Mouse (Mus musculus): ENCODE measurements around the gene Snrnp70.
"Not testable (repeated sequence)": the region's sequence is repeated elsewhere in the genome, so short reads cannot be mapped to it uniquely, and the experiment has no call there.

The Snrnp70 gene

GRCm38 (mm10) chr7:45369022-45369745, 26.4 kb downstream of the Snrnp70 start:
- in situ Hi-C loops (cut with MboI; ENCODE audit: low sequenced_read_pairs), result no loop called here

- in situ Hi-C loops (cut with MboI; ENCODE audit: low sequenced_read_pairs), result no loop called here
Observed at GRCm38 (mm10) chr7:45368178-45368577, 27.4 kb downstream of the Snrnp70 start.

GRCm38 (mm10) chr7:45367020-45367880, 28.3 kb downstream of the Snrnp70 start:
- in situ Hi-C loops (cut with MboI; ENCODE audit: low sequenced_read_pairs), result no loop called here

GRCm38 (mm10) chr7:45366652-45367019, 28.9 kb downstream of the Snrnp70 start, which contains the start of gene Ppfia3:
Ppfia3 (minus strand) TSS chr7:45367019.
- in situ Hi-C loops (cut with MboI; ENCODE audit: low sequenced_read_pairs), result no loop called here

- in situ Hi-C loops (cut with MboI; ENCODE audit: low sequenced_read_pairs), result no loop called here
Observed at GRCm38 (mm10) chr7:45365742-45366651, 29.5 kb downstream of the Snrnp70 start.

- in situ Hi-C loops (cut with MboI; ENCODE audit: low sequenced_read_pairs), result no loop called here
Observed at GRCm38 (mm10) chr7:45363983-45364382, 31.6 kb downstream of the Snrnp70 start.

GRCm38 (mm10) chr7:45362801-45363200, 32.7 kb downstream of the Snrnp70 start:
- in situ Hi-C loops (cut with MboI; ENCODE audit: low sequenced_read_pairs), result no loop called here

- in situ Hi-C loops (cut with MboI; ENCODE audit: low sequenced_read_pairs), result no loop called here
Observed at GRCm38 (mm10) chr7:45361243-45361804, 34.2 kb downstream of the Snrnp70 start.

- in situ Hi-C loops (cut with MboI; ENCODE audit: low sequenced_read_pairs), result no loop called here
Observed at GRCm38 (mm10) chr7:45360404-45361125, 35.0 kb downstream of the Snrnp70 start.

- in situ Hi-C loops (cut with MboI; ENCODE audit: low sequenced_read_pairs), result not testable (repeated sequence)
Observed at GRCm38 (mm10) chr7:45359081-45359480, 36.5 kb downstream of the Snrnp70 start.

GRCm38 (mm10) chr7:45356087-45356486, 39.5 kb downstream of the Snrnp70 start:
- in situ Hi-C loops (cut with MboI; ENCODE audit: low sequenced_read_pairs), result no loop called here

GRCm38 (mm10) chr7:45355318-45356020, 40.1 kb downstream of the Snrnp70 start:
- in situ Hi-C loops (cut with MboI; ENCODE audit: low sequenced_read_pairs), result no loop called here

GRCm38 (mm10) chr7:45353041-45353440, 42.5 kb downstream of the Snrnp70 start:
- in situ Hi-C loops (cut with MboI; ENCODE audit: low sequenced_read_pairs), result no loop called here

- in situ Hi-C loops (cut with MboI; ENCODE audit: low sequenced_read_pairs), result no loop called here
Observed at GRCm38 (mm10) chr7:45346905-45347304, 48.6 kb downstream of the Snrnp70 start.

GRCm38 (mm10) chr7:45343543-45343942, 52.0 kb downstream of the Snrnp70 start:
- in situ Hi-C loops (cut with MboI; ENCODE audit: low sequenced_read_pairs), result no loop called here

GRCm38 (mm10) chr7:45342081-45342480, 53.5 kb downstream of the Snrnp70 start:
- in situ Hi-C loops (cut with MboI; ENCODE audit: low sequenced_read_pairs), result no loop called here

GRCm38 (mm10) chr7:45341303-45341702, 54.2 kb downstream of the Snrnp70 start:
- in situ Hi-C loops (cut with MboI; ENCODE audit: low sequenced_read_pairs), result no loop called here

GRCm38 (mm10) chr7:45340669-45341068, 54.9 kb downstream of the Snrnp70 start:
- in situ Hi-C loops (cut with MboI; ENCODE audit: low sequenced_read_pairs), result no loop called here

- in situ Hi-C loops (cut with MboI; ENCODE audit: low sequenced_read_pairs), result no loop called here
Observed at GRCm38 (mm10) chr7:45340066-45340442, 55.5 kb downstream of the Snrnp70 start.
